ENCODE assay signal across 8 mouse cellular contexts in genomic region chr7:112822879-112823278, GRCm38 (mm10).
DNase-seq lines count a peak whose midpoint lies in the region; ATAC-seq and TF ChIP-seq lines count a peak whose summit lies in the region.

No protein-coding gene starts in this region.

- intact Hi-C loops in heart, adult 2 months (cut with DNase I) = no loop called here
- intact Hi-C loops in heart, postnatal 36 days (cut with DNase I) = no loop called here

- TF ChIP-seq POLR2A in heart, adult 2 months (IDR thresholded peaks at IDR 0.05; ENCODE audit: insufficient read depth, low read depth, low read length) = no peak

- peaks cover 15% of the 10 kb centered on the region for H3K4me1 ChIP-seq in heart, adult 2 months (ENCODE audit: control insufficient read depth, insufficient read depth, low read length)
- peaks cover 79% of the 10 kb centered on the region for H3K4me1 ChIP-seq in hindbrain, embryonic 13.5 days (replicated peaks)

- no peaks in the 10 kb centered on the region for H3K9me3 ChIP-seq in hindbrain, embryonic 13.5 days

- no peak overlapping the region; the same call in 1 of the 2 replicates for H3K27ac ChIP-seq in heart, adult 2 months
- H3K27ac ChIP-seq in hindbrain, embryonic 13.5 days = peak overlapping the region; percentile 84

- peaks cover 7% of the 10 kb centered on the region for H3K36me3 ChIP-seq in heart, adult 2 months (ENCODE audit: control insufficient read depth, insufficient read depth, low read length)
- H3K36me3 ChIP-seq in hindbrain, embryonic 13.5 days = no peaks in the 10 kb centered on the region

- H3K9ac ChIP-seq in heart, adult 2 months (ENCODE audit: low read depth, low read length) = no peak overlapping the region
- H3K9ac ChIP-seq in hindbrain, embryonic 13.5 days = no peak overlapping the region

- DNase-seq in heart, adult 2 months = no peak
- no peak for DNase-seq in heart, postnatal 36 days
- peak; percentile 21 to 26 for DNase-seq in lung, postnatal 4 days
- DNase-seq in thymus, postnatal 25 days = no peak
- no peak for DNase-seq in left cerebral cortex, adult 11 months (ENCODE audit: low spot score)
- DNase-seq in thymus, postnatal 14 days = no peak

- H3K4me3 ChIP-seq in heart, adult 2 months = no peak overlapping the region
- no peak overlapping the region for H3K4me3 ChIP-seq in hindbrain, embryonic 13.5 days

- H3K79me2 ChIP-seq in heart, adult 2 months (replicated peaks; ENCODE audit: control insufficient read depth, insufficient read depth, low read length) = peaks cover 3% of the 10 kb centered on the region; the same call in 1 of the 2 replicates

- TF ChIP-seq EP300 in heart, adult 2 months (IDR thresholded peaks at IDR 0.05; ENCODE audit: insufficient read depth, low read depth, low read length) = no peak

- no peaks in the 10 kb centered on the region for H3K27me3 ChIP-seq in heart, adult 2 months (ENCODE audit: control insufficient read depth, insufficient read depth, low read length)
- peaks cover 3% of the 10 kb centered on the region for H3K27me3 ChIP-seq in hindbrain, embryonic 13.5 days

- TF ChIP-seq CTCF in heart, adult 2 months (IDR thresholded peaks at IDR 0.05) = 0 out of 2 replicates have a peak, but pooled peaks have one; percentile 10

- WGBS in heart, adult 2 months = 35% methylated on average over 5 of the region's 5 CpGs
- whole genome bisulfite sequencing in hindbrain, embryonic 13.5 days = 10% methylated on average over 5 of the region's 5 CpGs

- peak; percentile 19 for ATAC-seq in activated CD4-positive, CD25-positive, alpha-beta regulatory T cell, adult 4 months
- ATAC-seq in hindbrain, embryonic 13.5 days (ENCODE audit: low FRiP score) = no peak

- peak overlapping the region; percentile 40 for H3K4me2 ChIP-seq in hindbrain, embryonic 13.5 days

Comparison
In these comparisons a context has a peak if more than half of its experiments do, and no peak if none do; other contexts are left out.
1. DNase-seq: peak in lung, postnatal 4 days (2 of 2); none in heart, adult 2 months (0 of 2), heart, postnatal 36 days (0 of 2), thymus, postnatal 25 days (single experiment), left cerebral cortex, adult 11 months (single experiment) and thymus, postnatal 14 days (single experiment).